Mouse (Mus musculus): ENCODE data around the gene Tk1.

DNA sequence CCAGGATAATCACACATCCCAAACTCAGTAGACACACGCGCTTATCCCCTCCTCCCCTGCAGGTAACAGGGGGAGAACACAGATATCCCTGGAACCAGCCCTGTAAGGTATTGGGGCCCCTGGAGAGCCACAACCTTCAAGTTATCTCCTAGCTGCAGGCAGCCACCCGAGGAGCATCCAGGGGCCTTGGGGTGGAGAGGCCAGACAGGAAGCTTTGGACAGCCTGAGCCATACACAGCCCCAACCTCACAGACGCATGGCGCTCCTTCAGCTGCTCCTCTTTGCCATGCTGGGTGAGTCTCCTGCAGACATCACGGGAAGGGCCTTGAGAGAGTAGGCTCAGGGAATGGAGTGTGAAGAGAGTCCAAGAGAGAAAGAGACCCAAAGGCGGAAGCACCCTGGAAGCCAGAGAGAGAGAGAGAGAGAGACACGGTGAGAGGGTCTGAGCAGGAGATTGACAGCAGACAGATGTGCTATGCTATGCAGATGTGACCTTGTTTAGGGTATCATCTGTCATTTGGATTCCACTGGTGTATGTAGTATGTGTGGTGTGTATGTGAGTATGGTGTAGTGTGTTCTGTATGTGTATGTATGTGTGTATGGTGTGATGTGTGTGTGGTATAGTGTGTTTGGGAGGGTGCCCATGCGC is 28.3 kb downstream of the Tk1 start, which contains the start of gene 6030468B19Rik:
- TF ChIP-seq GATA1 (IDR thresholded peaks at IDR 0.05; ENCODE audit: low read length), result peak; percentile 79
- peak; percentile 97 for TF ChIP-seq TAL1 (IDR thresholded peaks at IDR 0.05; ENCODE audit: low read length)

All from erythroblast, embryonic 14.5 days (primary cell).